Mouse (Mus musculus) urinary bladder, postnatal 10 days (tissue): ENCODE data around the gene Rbm48.
A peak's percentile ranks its signal among the peaks of the same experiment; 100 is the strongest.

ENCODE experiments used
- DNase-seq: peaks from one replicate; pipeline ENCODE4 v3.0.0; 2022; ENCODE audit warnings: low spot score

Rbm48 gene

GRCm38 (mm10) chr5:3551481-3551880 is 44.9 kb downstream of the Rbm48 start:
- no peak for DNase-seq

- DNase-seq: no peak
These were observed 50.2 kb downstream of the Rbm48 start for GRCm38 (mm10) chr5:3546226-3546625.

GRCm38 (mm10) chr5:3544480-3544769 is 52.0 kb downstream of the Rbm48 start:
- no peak for DNase-seq

GRCm38 (mm10) chr5:3543629-3544479 is 52.5 kb downstream of the Rbm48 start, which contains the start of gene Fam133b:
TSS of gene Fam133b (plus strand) at chr5:3543833.
- peak; percentile 83 for DNase-seq

- no peak for DNase-seq
These were observed 54.5 kb downstream of the Rbm48 start for GRCm38 (mm10) chr5:3541871-3542270.

GRCm38 (mm10) chr5:3538505-3539472 is 57.6 kb downstream of the Rbm48 start:
- no peak for DNase-seq

GRCm38 (mm10) chr5:3536592-3537212 is 59.7 kb downstream of the Rbm48 start:
- no peak for DNase-seq
